Mouse (Mus musculus) neural tube, embryonic 13.5 days (tissue): Measurements from ENCODE around the gene Sphk1. TPM values are rescaled to one million over a fixed set of nuclear protein-coding genes. Genes with fewer than 3 reads are reported as not detected.
A peak's percentile ranks its signal among the peaks of the same experiment; 100 is the strongest.

Experiments
- ATAC-seq: fragments of 200-750 bp; cut with Nextera tagmentation; 2 replicates; pipeline ENCODE4 v1.8.0; 2017; ENCODE audit warnings: low read depth, mild to moderate bottlenecking, moderate TSS enrichment, moderate library complexity
- H3K27ac ChIP-seq: fragments of 300-500 bp; sonication (generic); replicated peaks from 2 replicates; pipeline ENCODE4 v1.5.1; 2015; ENCODE audit warnings: moderate library complexity, mild to moderate bottlenecking, inconsistent platforms
- H3K27me3 ChIP-seq: fragments of 300-500 bp; sonication (generic); 2 replicates; pipeline ENCODE4 v1.6.1; 2015; ENCODE audit warnings: mild to moderate bottlenecking, inconsistent platforms
- H3K36me3 ChIP-seq: fragments of 300-500 bp; sonication (generic); 2 replicates; pipeline ENCODE4 v1.6.1; 2015; ENCODE audit warnings: mild to moderate bottlenecking, inconsistent platforms
- H3K4me1 ChIP-seq: fragments of 300-500 bp; sonication (generic); replicated peaks from 2 replicates; pipeline ENCODE4 v1.6.1; 2015; ENCODE audit warnings: inconsistent platforms
- H3K4me2 ChIP-seq: fragments of 300-500 bp; sonication (generic); 2 replicates; pipeline ENCODE4 v1.6.1; 2015; ENCODE audit warnings: inconsistent platforms, mild to moderate bottlenecking, moderate library complexity
- H3K4me3 ChIP-seq: fragments of 300-500 bp; sonication (generic); 2 replicates; pipeline ENCODE4 v1.5.1; 2015; ENCODE audit warnings: mild to moderate bottlenecking, inconsistent platforms
- H3K9ac ChIP-seq: fragments of 300-500 bp; sonication (generic); 2 replicates; pipeline ENCODE4 v1.6.1; 2015; ENCODE audit warnings: moderate library complexity, mild to moderate bottlenecking, inconsistent platforms
- H3K9me3 ChIP-seq: fragments of 300-500 bp; sonication (generic); 2 replicates; pipeline ENCODE4 v1.6.1; 2016; ENCODE audit warnings: inconsistent platforms
- WGBS: fragments of 180-500 bp; shearing (Covaris S2); methylation state at CpG from one replicate; pipeline ENCODE4 v1.1.7; 2015; 5-methylcytosine and 5-hydroxymethylcytosine counted together
- polyA plus RNA-seq: library from polyadenylated mRNA; unstranded; fragments of >200 nt; fragmentation: Nextera tagmentation; extraction: Ambion mirVana; gene quantifications from 2 replicates; pipeline ENCODE4 v1.2.1, GENCODE M21; 2015

The Sphk1 gene
- polyA plus RNA-seq, 1 experiment from 2014 or later, result 6.1 TPM

GRCm38 (mm10) chr11:116493795-116494252 is 36.9 kb upstream of the Sphk1 start, which contains the start of gene Prpsap1:
TSS of gene Prpsap1 (minus strand) at chr11:116494202.
- H3K36me3 ChIP-seq, result no peaks in the 10 kb centered on the region
- WGBS, result 26% methylated on average over 4 of the region's 4 CpGs
- no peaks in the 10 kb centered on the region for H3K9me3 ChIP-seq
- peak within 1 kb of the TSS; percentile 70 for H3K27ac ChIP-seq
- H3K4me2 ChIP-seq, result no peak within 1 kb of the TSS
- no peak within 1 kb of the TSS for H3K4me3 ChIP-seq
- no peak within 1 kb of the TSS for H3K9ac ChIP-seq
- ATAC-seq, result no peak
- no peaks in the 10 kb centered on the region for H3K27me3 ChIP-seq
- H3K4me1 ChIP-seq, result peaks cover 37% of the 10 kb centered on the region

GRCm38 (mm10) chr11:116494474-116495174 is 36.1 kb upstream of the Sphk1 start:
- Histone ChIP-seq H3K4me2 (no peak overlapping the region), H3K36me3 (no peaks in the 10 kb centered on the region), H3K9me3 (no peaks in the 10 kb centered on the region), H3K27me3 (no peaks in the 10 kb centered on the region), H3K27ac (peak overlapping the region; percentile 70), H3K4me3 (no peak overlapping the region), H3K4me1 (peaks cover 29% of the 10 kb centered on the region), H3K9ac (no peak overlapping the region)
- ATAC-seq, result no peak
- WGBS, result 38% methylated on average over 13 of the region's 13 CpGs

GRCm38 (mm10) chr11:116497313-116497712 is 33.4 kb upstream of the Sphk1 start:
- H3K4me2 ChIP-seq, result no peak overlapping the region
- H3K27ac ChIP-seq, result no peak overlapping the region
- H3K9me3 ChIP-seq, result no peaks in the 10 kb centered on the region
- H3K4me3 ChIP-seq, result no peak overlapping the region
- H3K9ac ChIP-seq, result no peak overlapping the region
- H3K36me3 ChIP-seq, result no peaks in the 10 kb centered on the region
- no peak for ATAC-seq
- H3K4me1 ChIP-seq, result peaks cover 27% of the 10 kb centered on the region
- no peaks in the 10 kb centered on the region for H3K27me3 ChIP-seq
- 93% methylated on average over 4 of the region's 4 CpGs for WGBS

- peak overlapping the region; percentile 50; the same call in 1 of the 2 replicates for H3K9ac ChIP-seq
- H3K4me1 ChIP-seq, result peaks cover 23% of the 10 kb centered on the region
- peak; percentile 41; the same call in 1 of the 2 replicates for ATAC-seq
- H3K9me3 ChIP-seq, result no peaks in the 10 kb centered on the region
- peak overlapping the region; percentile 51 for H3K4me2 ChIP-seq
- H3K27me3 ChIP-seq, result no peaks in the 10 kb centered on the region
- no peak overlapping the region for H3K27ac ChIP-seq
- H3K4me3 ChIP-seq, result peak overlapping the region; percentile 26; the same call in 1 of the 2 replicates
- no peaks in the 10 kb centered on the region for H3K36me3 ChIP-seq
- WGBS, result 26% methylated on average over 33 of the region's 34 CpGs
Measured at GRCm38 (mm10) chr11:116498596-116498995, 32.1 kb upstream of the Sphk1 start.

- Histone ChIP-seq H3K4me3 (peak overlapping the region; percentile 26; the same call in 1 of the 2 replicates), H3K4me2 (peak overlapping the region; percentile 51), H3K36me3 (no peaks in the 10 kb centered on the region), H3K9me3 (no peaks in the 10 kb centered on the region), H3K4me1 (peaks cover 19% of the 10 kb centered on the region), H3K9ac (no peak overlapping the region), H3K27ac (no peak overlapping the region), H3K27me3 (no peaks in the 10 kb centered on the region)
- no peak for ATAC-seq
- WGBS, result 50% methylated on average over 6 of the region's 6 CpGs
Measured at GRCm38 (mm10) chr11:116499018-116499417, 31.7 kb upstream of the Sphk1 start.

- Histone ChIP-seq H3K4me3 (no peak overlapping the region), H3K36me3 (no peaks in the 10 kb centered on the region), H3K27ac (peak overlapping the region; percentile 64), H3K27me3 (no peaks in the 10 kb centered on the region), H3K9ac (no peak overlapping the region), H3K4me2 (no peak overlapping the region), H3K9me3 (no peaks in the 10 kb centered on the region), H3K4me1 (peaks cover 8% of the 10 kb centered on the region; the same call in 1 of the 2 replicates)
- peak; percentile 50; the same call in 1 of the 2 replicates for ATAC-seq
- 29% methylated on average over 7 of the region's 7 CpGs for WGBS
Measured at GRCm38 (mm10) chr11:116501005-116501746, 29.5 kb upstream of the Sphk1 start.

GRCm38 (mm10) chr11:116504516-116504915 is 26.2 kb upstream of the Sphk1 start:
- H3K9ac ChIP-seq, result no peak overlapping the region
- H3K4me3 ChIP-seq, result no peak overlapping the region
- no peak for ATAC-seq
- H3K27me3 ChIP-seq, result no peaks in the 10 kb centered on the region
- H3K27ac ChIP-seq, result no peak overlapping the region
- no peaks in the 10 kb centered on the region for H3K9me3 ChIP-seq
- H3K4me2 ChIP-seq, result no peak overlapping the region
- 92% methylated on average over 17 of the region's 17 CpGs for WGBS
- H3K36me3 ChIP-seq, result no peaks in the 10 kb centered on the region
- peaks cover 9% of the 10 kb centered on the region; the same call in 1 of the 2 replicates for H3K4me1 ChIP-seq

- no peak overlapping the region for H3K27ac ChIP-seq
- H3K9ac ChIP-seq, result no peak overlapping the region
- H3K9me3 ChIP-seq, result no peaks in the 10 kb centered on the region
- H3K27me3 ChIP-seq, result no peaks in the 10 kb centered on the region
- no peak overlapping the region for H3K4me2 ChIP-seq
- peaks cover 9% of the 10 kb centered on the region; the same call in 1 of the 2 replicates for H3K4me1 ChIP-seq
- no peaks in the 10 kb centered on the region for H3K36me3 ChIP-seq
- ATAC-seq, result no peak
- 78% methylated on average over 5 of the region's 5 CpGs for WGBS
- no peak overlapping the region for H3K4me3 ChIP-seq
Measured at GRCm38 (mm10) chr11:116505573-116505972, 25.2 kb upstream of the Sphk1 start.

- Histone ChIP-seq H3K9ac (no peak overlapping the region), H3K36me3 (no peaks in the 10 kb centered on the region), H3K4me3 (no peak overlapping the region), H3K27me3 (no peaks in the 10 kb centered on the region), H3K4me1 (peaks cover 5% of the 10 kb centered on the region; the same call in 1 of the 2 replicates), H3K4me2 (no peak overlapping the region), H3K9me3 (no peaks in the 10 kb centered on the region), H3K27ac (no peak overlapping the region)
- ATAC-seq, result no peak
- WGBS, result 76% methylated on average over 17 of the region's 17 CpGs
Measured at GRCm38 (mm10) chr11:116506151-116506875, 24.4 kb upstream of the Sphk1 start.

GRCm38 (mm10) chr11:116508689-116509088 is 22.0 kb upstream of the Sphk1 start:
- Histone ChIP-seq H3K36me3 (no peaks in the 10 kb centered on the region), H3K4me1 (0 out of 2 replicates have a peak, but pooled peaks cover 5% of the 10 kb centered on the region), H3K4me3 (no peak overlapping the region), H3K27ac (no peak overlapping the region), H3K9ac (no peak overlapping the region), H3K4me2 (no peak overlapping the region), H3K9me3 (no peaks in the 10 kb centered on the region), H3K27me3 (no peaks in the 10 kb centered on the region)
- WGBS, result 75% methylated on average over 2 of the region's 2 CpGs
- ATAC-seq, result no peak

- peaks cover 10% of the 10 kb centered on the region; the same call in 1 of the 2 replicates for H3K4me1 ChIP-seq
- no peak overlapping the region for H3K4me3 ChIP-seq
- H3K9me3 ChIP-seq, result no peaks in the 10 kb centered on the region
- no peak for ATAC-seq
- H3K27ac ChIP-seq, result no peak overlapping the region
- H3K27me3 ChIP-seq, result peaks cover 8% of the 10 kb centered on the region; the same call in 1 of the 2 replicates
- no peaks in the 10 kb centered on the region for H3K36me3 ChIP-seq
- H3K9ac ChIP-seq, result no peak overlapping the region
- 71% methylated on average over 7 of the region's 7 CpGs for WGBS
- H3K4me2 ChIP-seq, result no peak overlapping the region
Measured at GRCm38 (mm10) chr11:116511301-116511868, 19.3 kb upstream of the Sphk1 start.
